Mouse (Mus musculus): ENCODE data around the gene Rtp2. TPM values are rescaled to one million over a fixed set of nuclear protein-coding genes. Genes with fewer than 3 reads are reported as not detected.

Gene Rtp2
- polyA plus RNA-seq, 2 experiments: not detected

DNA sequence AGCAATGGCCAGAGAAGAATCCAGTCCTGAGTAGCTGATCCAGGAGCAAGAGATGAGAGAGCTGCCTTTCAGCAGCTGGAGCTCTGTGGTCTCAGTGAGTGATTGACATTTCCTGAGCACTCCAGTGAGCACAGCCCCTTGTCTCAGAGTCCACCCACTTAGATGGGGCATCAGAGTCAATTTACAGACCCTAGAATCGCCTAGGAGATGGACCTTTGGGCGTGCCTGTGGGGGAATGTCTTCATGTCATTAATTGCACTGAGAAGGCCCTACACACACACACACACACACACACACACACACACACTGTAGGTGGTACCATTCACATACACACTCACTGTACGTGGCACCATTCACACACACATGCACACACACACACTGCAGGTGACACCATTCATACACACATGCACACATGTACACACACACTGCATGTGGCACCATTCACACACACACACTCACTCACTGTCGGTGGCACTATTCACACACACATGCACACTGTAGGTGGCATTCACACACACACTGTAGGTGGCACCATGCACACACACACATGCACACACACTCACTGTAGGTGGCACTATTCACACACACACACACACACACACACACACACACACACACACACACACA is 20.0 kb upstream of the Rtp2 start:
- no peaks in the 10 kb centered on the region for H3K27me3 ChIP-seq (ENCODE audit: control insufficient read depth, insufficient read depth, low read length)
- no peaks in the 10 kb centered on the region for H3K4me1 ChIP-seq (replicated peaks; ENCODE audit: control insufficient read depth in 2 of 2, insufficient read depth in 2 of 2, low read length in 1 of 2)
- no peak overlapping the region for H3K4me3 ChIP-seq (ENCODE audit: insufficient read depth in 1 of 2, low read depth in 2 of 2, low read length in 2 of 2)
- H3K9ac ChIP-seq (replicated peaks): no peak overlapping the region
- DNase-seq (ENCODE audit: low read depth in 3 of 3, low spot score in 3 of 3) (no peak), ATAC-seq (ENCODE audit: insufficient read depth) (no peak)
- no peak overlapping the region for H3K27ac ChIP-seq
- H3K4me2 ChIP-seq (ENCODE audit: low read depth): no peak overlapping the region
- whole genome bisulfite sequencing (ENCODE audit: insufficient replicate concordance): 46% methylated on average over 4 of the region's 4 CpGs
- H3K9me3 ChIP-seq (ENCODE audit: control insufficient read depth, low read length): no peaks in the 10 kb centered on the region
- TF ChIP-seq EP300 (IDR thresholded peaks at IDR 0.05; ENCODE audit: low read depth) (no peak), CTCF (IDR thresholded peaks at IDR 0.05; ENCODE audit: low read depth) (0 out of 2 replicates have a peak, but pooled peaks have one; percentile 5)
- no peaks in the 10 kb centered on the region for H3K36me3 ChIP-seq (replicated peaks; ENCODE audit: control insufficient read depth, insufficient read depth, low read depth)

DNA sequence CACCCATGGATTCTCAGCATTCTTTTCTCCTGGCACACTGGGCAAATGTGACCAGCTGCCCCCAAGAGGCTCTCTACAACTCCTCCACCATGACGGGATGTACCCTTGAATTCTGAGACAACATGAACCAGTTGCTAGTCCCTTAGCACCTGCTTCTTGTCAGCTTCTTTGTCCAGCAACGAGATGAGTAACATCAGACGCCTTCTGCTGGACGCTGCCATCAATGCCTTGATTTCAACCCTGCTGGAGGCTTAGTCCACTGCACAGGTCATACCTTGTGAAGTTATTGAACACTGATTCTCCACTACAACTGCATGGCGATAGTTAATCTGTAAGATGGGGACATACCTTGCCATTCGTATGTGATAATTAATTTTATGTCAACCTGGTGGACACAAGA is 15.5 kb upstream of the Rtp2 start:
- no peak overlapping the region for H3K4me2 ChIP-seq (ENCODE audit: low read depth)
- no peaks in the 10 kb centered on the region for H3K27me3 ChIP-seq (ENCODE audit: control insufficient read depth, insufficient read depth, low read length)
- TF ChIP-seq CTCF (IDR thresholded peaks at IDR 0.05; ENCODE audit: low read depth) (no peak), EP300 (IDR thresholded peaks at IDR 0.05; ENCODE audit: low read depth) (no peak)
- H3K4me1 ChIP-seq (replicated peaks; ENCODE audit: control insufficient read depth in 2 of 2, insufficient read depth in 2 of 2, low read length in 1 of 2): no peaks in the 10 kb centered on the region
- no peak overlapping the region for H3K9ac ChIP-seq (replicated peaks)
- 59% methylated on average over 6 of the region's 6 CpGs for WGBS (ENCODE audit: insufficient replicate concordance)
- no peak overlapping the region for H3K27ac ChIP-seq
- H3K4me3 ChIP-seq (ENCODE audit: insufficient read depth in 1 of 2, low read depth in 2 of 2, low read length in 2 of 2): no peak overlapping the region
- DNase-seq (ENCODE audit: low read depth in 3 of 3, low spot score in 3 of 3): no peak
- no peaks in the 10 kb centered on the region for H3K9me3 ChIP-seq (ENCODE audit: control insufficient read depth, low read length)
- no peak for ATAC-seq (ENCODE audit: insufficient read depth)
- H3K36me3 ChIP-seq (replicated peaks; ENCODE audit: control insufficient read depth, insufficient read depth, low read depth): no peaks in the 10 kb centered on the region

DNA sequence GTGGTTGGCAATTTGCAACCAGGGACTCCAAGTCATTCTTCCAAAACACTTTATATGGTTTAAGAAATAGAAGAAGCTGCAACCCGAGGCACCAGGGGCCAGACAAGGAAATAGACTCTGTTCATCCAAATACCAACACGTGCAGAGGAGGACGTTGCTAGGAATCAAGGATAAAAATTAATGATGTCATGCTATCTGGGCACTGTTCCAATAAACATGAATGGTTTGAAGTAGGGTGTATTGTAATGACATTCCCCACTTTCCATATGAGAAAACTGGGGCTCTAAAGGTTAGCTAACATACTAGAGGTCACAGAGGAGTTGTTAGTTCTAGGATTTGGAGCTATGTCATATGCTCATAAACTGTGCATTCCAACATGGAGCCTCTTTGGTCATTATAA is 12.6 kb upstream of the Rtp2 start:
- H3K4me2 ChIP-seq (ENCODE audit: low read depth): no peak overlapping the region
- H3K4me1 ChIP-seq (replicated peaks; ENCODE audit: control insufficient read depth in 2 of 2, insufficient read depth in 2 of 2, low read length in 1 of 2): no peaks in the 10 kb centered on the region
- ATAC-seq (ENCODE audit: insufficient read depth) (no peak), DNase-seq (ENCODE audit: low read depth in 3 of 3, low spot score in 3 of 3) (no peak)
- H3K4me3 ChIP-seq (ENCODE audit: insufficient read depth in 1 of 2, low read depth in 2 of 2, low read length in 2 of 2): no peak overlapping the region
- no peaks in the 10 kb centered on the region for H3K27me3 ChIP-seq (ENCODE audit: control insufficient read depth, insufficient read depth, low read length)
- H3K9ac ChIP-seq (replicated peaks): no peak overlapping the region
- TF ChIP-seq CTCF (IDR thresholded peaks at IDR 0.05; ENCODE audit: low read depth) (no peak), EP300 (IDR thresholded peaks at IDR 0.05; ENCODE audit: low read depth) (no peak)
- no peak overlapping the region for H3K27ac ChIP-seq
- H3K36me3 ChIP-seq (replicated peaks; ENCODE audit: control insufficient read depth, insufficient read depth, low read depth): no peaks in the 10 kb centered on the region
- WGBS (ENCODE audit: insufficient replicate concordance): 33% methylated on average over 3 of the region's 3 CpGs
- no peaks in the 10 kb centered on the region for H3K9me3 ChIP-seq (ENCODE audit: control insufficient read depth, low read length)

DNA sequence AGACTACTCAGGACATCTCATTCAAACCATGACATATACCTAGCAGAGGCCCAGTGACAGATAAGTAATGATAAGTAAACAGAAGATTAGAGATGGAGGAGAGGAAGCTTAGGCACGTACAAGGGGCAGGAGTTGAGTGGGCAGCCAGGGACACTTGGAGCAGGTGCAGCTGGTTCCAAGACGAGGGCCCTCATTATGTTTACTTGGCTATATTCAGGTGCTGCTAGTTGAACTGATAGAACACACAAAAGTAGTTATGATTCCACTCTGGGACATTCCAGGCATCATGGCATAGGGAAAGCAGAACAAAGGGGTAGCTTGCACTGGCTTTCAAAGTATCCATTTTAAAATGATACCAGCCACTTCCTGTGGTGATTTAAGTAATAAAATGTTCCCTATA is 2.2 kb upstream of the Rtp2 start:
- Histone ChIP-seq H3K9me3 (ENCODE audit: control insufficient read depth, low read length) (no peaks in the 10 kb centered on the region), H3K4me3 (ENCODE audit: insufficient read depth in 1 of 2, low read depth in 2 of 2, low read length in 2 of 2) (no peak overlapping the region), H3K4me2 (ENCODE audit: low read depth) (no peak overlapping the region), H3K9ac (replicated peaks) (no peak overlapping the region), H3K27ac (no peak overlapping the region), H3K4me1 (replicated peaks; ENCODE audit: control insufficient read depth in 2 of 2, insufficient read depth in 2 of 2, low read length in 1 of 2) (no peaks in the 10 kb centered on the region), H3K36me3 (replicated peaks; ENCODE audit: control insufficient read depth, insufficient read depth, low read depth) (no peaks in the 10 kb centered on the region), H3K27me3 (ENCODE audit: control insufficient read depth, insufficient read depth, low read length) (no peaks in the 10 kb centered on the region)
- ATAC-seq (ENCODE audit: insufficient read depth) (no peak), DNase-seq (ENCODE audit: low read depth in 3 of 3, low spot score in 3 of 3) (no peak)
- 41% methylated on average over 2 of the region's 2 CpGs for WGBS (ENCODE audit: insufficient replicate concordance)
- TF ChIP-seq CTCF (IDR thresholded peaks at IDR 0.05; ENCODE audit: low read depth): no peak
- TF ChIP-seq EP300 (IDR thresholded peaks at IDR 0.05; ENCODE audit: low read depth): no peak

DNA sequence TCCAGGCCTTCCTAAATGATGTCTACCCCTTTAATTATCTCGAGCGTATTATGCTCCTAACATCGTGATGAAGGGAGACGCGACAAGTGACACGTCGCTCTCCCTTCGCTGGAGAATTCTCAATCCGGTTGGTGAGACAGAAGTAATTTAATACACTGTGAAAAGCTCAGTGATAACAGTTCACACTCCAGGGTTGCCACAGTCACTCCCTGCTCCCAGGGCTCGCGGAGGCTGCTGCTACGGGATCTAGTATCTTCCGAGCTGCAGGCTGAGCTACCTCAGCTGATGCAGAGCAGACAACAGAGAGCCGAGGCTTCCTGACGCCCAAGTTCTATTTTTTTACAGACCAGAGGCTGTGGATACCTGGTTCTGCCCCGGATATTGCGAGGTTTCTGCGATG is 919 bp downstream of the Rtp2 start:
- H3K27me3 ChIP-seq (ENCODE audit: control insufficient read depth, insufficient read depth, low read length): no peaks in the 10 kb centered on the region
- H3K36me3 ChIP-seq (replicated peaks; ENCODE audit: control insufficient read depth, insufficient read depth, low read depth): no peaks in the 10 kb centered on the region
- H3K9me3 ChIP-seq (ENCODE audit: control insufficient read depth, low read length): no peaks in the 10 kb centered on the region
- TF ChIP-seq EP300 (IDR thresholded peaks at IDR 0.05; ENCODE audit: low read depth) (no peak), CTCF (IDR thresholded peaks at IDR 0.05; ENCODE audit: low read depth) (no peak)
- no peak overlapping the region for H3K4me2 ChIP-seq (ENCODE audit: low read depth)
- H3K4me1 ChIP-seq (replicated peaks; ENCODE audit: control insufficient read depth in 2 of 2, insufficient read depth in 2 of 2, low read length in 1 of 2): no peaks in the 10 kb centered on the region
- H3K27ac ChIP-seq: no peak overlapping the region
- DNase-seq (ENCODE audit: low read depth in 3 of 3, low spot score in 3 of 3) (no peak), ATAC-seq (ENCODE audit: insufficient read depth) (no peak)
- H3K4me3 ChIP-seq (ENCODE audit: insufficient read depth in 1 of 2, low read depth in 2 of 2, low read length in 2 of 2): no peak overlapping the region
- no peak overlapping the region for H3K9ac ChIP-seq (replicated peaks)
- WGBS (ENCODE audit: insufficient replicate concordance): 66% methylated on average over 18 of the region's 18 CpGs
